Mouse (Mus musculus) T-helper 1 cell (primary cell): ENCODE data around the gene Olfr1225.
"Not testable (repeated sequence)": the region's sequence is repeated elsewhere in the genome, so short reads cannot be mapped to it uniquely, and the experiment has no call there.

Experiments used
- in situ Hi-C: fragments of 300-600 bp; cut with MboI, MseI; formaldehyde crosslinking; loops from one replicate; pipeline ENCODE4 v1.15.1; 2025; ENCODE audit warnings: high pct_unique_total_duplicates

Gene Olfr1225

GRCm38 (mm10) chr2:89174569-89174968 lies at the start of gene Olfr1225:
Gene Olfr1225, minus strand, starts transcription at chr2:89174669.
- in situ Hi-C loops, result no loop called here

GRCm38 (mm10) chr2:89199948-89200347 lies 25.5 kb upstream of the Olfr1225 start, which contains the start of gene Olfr1226:
Gene Olfr1226, minus strand, starts transcription at chr2:89200048.
- in situ Hi-C loops, result no loop called here

GRCm38 (mm10) chr2:89196325-89196982 lies 22.0 kb upstream of the Olfr1225 start:
- in situ Hi-C loops, result no loop called here

- in situ Hi-C loops, result not testable (repeated sequence)
Measured at GRCm38 (mm10) chr2:89164711-89165110, 9.8 kb downstream of the Olfr1225 start.

GRCm38 (mm10) chr2:89163991-89164390 lies 10.5 kb downstream of the Olfr1225 start, which contains the start of gene Olfr1224-ps1:
Gene Olfr1224-ps1, minus strand, starts transcription at chr2:89164091.
- in situ Hi-C loops, result not testable (repeated sequence)

GRCm38 (mm10) chr2:89151460-89151859 lies 23.0 kb downstream of the Olfr1225 start, which contains the start of gene Olfr1223:
Gene Olfr1223, minus strand, starts transcription at chr2:89151560.
- in situ Hi-C loops, result no loop called here

- in situ Hi-C loops, result no loop called here
Measured at GRCm38 (mm10) chr2:89132954-89133353, 41.5 kb downstream of the Olfr1225 start, which contains the start of gene Olfr1222. Gene Olfr1222, minus strand, starts transcription at chr2:89133054.
